Mouse (Mus musculus) limb, embryonic 10.5 days (tissue): ENCODE measurements around the gene Rbp3. TPM values are rescaled to one million over a fixed set of nuclear protein-coding genes. Genes with fewer than 3 reads are reported as not detected.
A peak's percentile ranks its signal among the peaks of the same experiment; 100 is the strongest.

ENCODE experiments used
- DNase-seq: peaks from one replicate; pipeline ENCODE4 v3.0.0-alpha.2; 2017; ENCODE audit warnings: low spot score
- H3K27ac ChIP-seq: fragments of 300-500 bp; sonication (generic); 2 replicates; pipeline ENCODE4 v1.5.1; 2016; ENCODE audit warnings: mild to moderate bottlenecking
- H3K27me3 ChIP-seq: fragments of 300-500 bp; sonication (generic); 2 replicates; pipeline ENCODE4 v1.6.1; 2016; ENCODE audit warnings: low read depth, mild to moderate bottlenecking; ENCODE audit not compliant: poor library complexity, severe bottlenecking
- H3K36me3 ChIP-seq: fragments of 300-500 bp; sonication (generic); 2 replicates; pipeline ENCODE4 v1.6.1; 2016; ENCODE audit warnings: mild to moderate bottlenecking, moderate library complexity
- H3K4me1 ChIP-seq: fragments of 300-500 bp; sonication (generic); 2 replicates; pipeline ENCODE4 v1.6.1; 2016
- H3K4me3 ChIP-seq: fragments of 300-500 bp; sonication (generic); 2 replicates; pipeline ENCODE4 v1.5.1; 2016; ENCODE audit warnings: mild to moderate bottlenecking, moderate library complexity
- H3K9me3 ChIP-seq: fragments of 300-500 bp; sonication (generic); replicated peaks from 2 replicates; pipeline ENCODE4 v1.6.1; 2016; ENCODE audit warnings: mild to moderate bottlenecking
- WGBS: fragments of 180-500 bp; shearing (Covaris S2); methylation state at CpG from one replicate; pipeline ENCODE4 v1.1.7; 2016; 5-methylcytosine and 5-hydroxymethylcytosine counted together
- polyA plus RNA-seq: library from polyadenylated mRNA; unstranded; fragments of >200 nt; fragmentation: Nextera tagmentation; extraction: Ambion mirVana; gene quantifications from 2 replicates; pipeline ENCODE4 v1.2.1, GENCODE M21; 2016

Rbp3 gene
- polyA plus RNA-seq, result not detected in 2 replicates

DNA sequence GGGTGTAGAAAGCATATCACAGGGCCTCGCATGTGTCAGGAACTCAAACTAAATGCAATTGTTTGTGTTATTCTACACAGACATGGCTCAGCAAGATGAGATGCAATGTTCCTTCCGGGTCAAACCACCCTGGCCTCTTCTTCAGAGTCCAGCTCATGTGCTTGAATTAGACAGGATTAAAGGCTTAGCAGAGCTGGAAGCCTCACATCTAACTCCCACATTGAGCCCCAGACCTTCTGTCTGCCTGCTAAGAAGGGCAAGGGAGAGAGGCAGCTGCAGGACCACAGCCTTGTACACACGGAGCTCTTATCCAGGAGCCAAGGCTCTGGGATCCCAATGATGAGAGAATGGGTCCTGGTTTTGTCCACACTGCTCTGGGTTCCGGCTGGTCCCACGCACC lies at the start of gene Rbp3:
Rbp3 (plus strand) TSS at position 243 of the 400 bp plus-strand sequence.
- no peak within 1 kb of the TSS for H3K27ac ChIP-seq
- H3K4me3 ChIP-seq, result no peak within 1 kb of the TSS
- no peaks in the 10 kb centered on the region for H3K36me3 ChIP-seq
- 0 out of 2 replicates have a peak, but pooled peaks cover 2% of the 10 kb centered on the region for H3K27me3 ChIP-seq
- WGBS, result 91% methylated on average over 5 of the region's 5 CpGs
- H3K9me3 ChIP-seq, result no peaks in the 10 kb centered on the region
- no peak for DNase-seq
- H3K4me1 ChIP-seq, result no peaks in the 10 kb centered on the region

DNA sequence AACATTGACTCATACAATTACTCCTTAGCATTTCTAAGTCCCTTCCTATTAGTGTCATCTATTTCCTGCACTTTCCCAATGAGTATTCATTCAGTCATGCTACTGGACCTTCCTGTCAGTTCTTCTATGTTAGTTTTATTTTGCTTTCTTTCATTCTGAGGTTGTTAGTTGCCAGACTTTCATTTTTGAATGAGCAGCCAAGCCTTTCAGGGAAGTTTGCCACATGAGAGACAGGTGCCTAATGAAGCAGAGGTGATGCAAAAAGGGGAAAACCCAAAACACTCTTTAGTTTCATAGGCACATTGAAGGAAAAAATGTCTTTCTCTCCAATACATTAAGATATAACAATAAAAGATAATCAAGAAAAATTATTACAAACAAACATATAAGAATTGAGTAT lies 49.0 kb upstream of the Rbp3 start:
- no peak overlapping the region for H3K4me3 ChIP-seq
- DNase-seq, result no peak
- H3K36me3 ChIP-seq, result no peaks in the 10 kb centered on the region
- no peak overlapping the region for H3K27ac ChIP-seq
- no peaks in the 10 kb centered on the region for H3K9me3 ChIP-seq
- H3K4me1 ChIP-seq, result peaks cover 10% of the 10 kb centered on the region
- H3K27me3 ChIP-seq, result peaks cover 8% of the 10 kb centered on the region; the same call in 1 of the 2 replicates

GRCm38 (mm10) chr14:33913727-33914126 lies 40.1 kb upstream of the Rbp3 start:
- no peak overlapping the region for H3K27ac ChIP-seq
- WGBS, result 28% methylated on average over 3 of the region's 3 CpGs

GRCm38 (mm10) chr14:33914206-33914605 lies 39.6 kb upstream of the Rbp3 start:
- Histone ChIP-seq H3K4me1 (peaks cover 10% of the 10 kb centered on the region), H3K36me3 (no peaks in the 10 kb centered on the region), H3K9me3 (no peaks in the 10 kb centered on the region), H3K27me3 (peaks cover 21% of the 10 kb centered on the region), H3K4me3 (no peak overlapping the region), H3K27ac (no peak overlapping the region)
- no peak for DNase-seq
- WGBS, result 86% methylated on average over 9 of the region's 9 CpGs

More at GRCm38 (mm10) chr14:33913727-33914126, 40.1 kb upstream of the Rbp3 start:
- Histone ChIP-seq H3K4me1 (peaks cover 5% of the 10 kb centered on the region), H3K4me3 (no peak overlapping the region), H3K36me3 (no peaks in the 10 kb centered on the region), H3K27me3 (peaks cover 19% of the 10 kb centered on the region), H3K9me3 (no peaks in the 10 kb centered on the region)
- peak; percentile 51 for DNase-seq

DNA sequence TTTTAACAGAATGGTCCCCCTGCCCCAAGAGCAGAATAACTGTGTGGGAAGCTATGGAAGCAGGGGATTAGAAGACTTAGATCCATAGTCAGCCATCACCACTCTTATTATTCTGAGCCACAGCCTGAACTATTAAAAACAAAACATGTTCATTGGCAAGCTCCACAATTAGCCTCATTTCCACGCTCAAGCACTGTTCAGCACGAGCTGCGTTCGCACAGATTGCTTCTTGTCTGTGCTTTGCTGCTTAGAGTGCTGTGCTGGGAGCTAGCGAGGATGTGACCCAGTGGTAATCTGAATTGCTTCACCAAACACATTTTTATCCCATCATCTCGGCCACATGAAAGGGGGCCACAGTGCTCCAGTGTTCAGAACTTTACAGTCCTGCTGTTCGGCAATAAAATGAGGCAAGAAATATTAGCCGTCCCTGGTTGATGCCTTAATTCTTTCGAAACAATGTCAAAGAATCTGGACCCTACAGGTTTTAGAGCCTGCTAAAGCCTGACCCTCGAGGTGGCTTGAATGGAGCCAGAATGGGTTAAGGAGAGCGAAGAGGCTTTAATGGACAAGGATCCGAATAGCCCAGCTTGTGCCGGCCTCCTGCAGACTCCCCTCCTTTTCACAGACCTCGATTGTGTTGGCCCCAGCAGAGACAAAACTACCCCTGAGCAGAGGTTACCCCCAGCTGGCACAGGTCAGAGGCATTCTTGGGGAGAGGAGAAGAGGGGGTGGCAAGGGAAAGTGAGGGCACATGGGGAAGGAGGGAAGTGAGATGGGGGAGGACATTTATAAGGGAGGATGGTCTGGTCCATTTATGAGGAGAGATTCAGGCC lies 32.9 kb upstream of the Rbp3 start:
- Histone ChIP-seq H3K36me3 (no peaks in the 10 kb centered on the region), H3K27me3 (peaks cover 81% of the 10 kb centered on the region), H3K4me1 (peaks cover 63% of the 10 kb centered on the region), H3K9me3 (no peaks in the 10 kb centered on the region), H3K4me3 (no peak overlapping the region), H3K27ac (no peak overlapping the region)
- DNase-seq, result no peak
- 37% methylated on average over 14 of the region's 14 CpGs for WGBS

GRCm38 (mm10) chr14:33922771-33923167 lies 31.0 kb upstream of the Rbp3 start:
- peak overlapping the region; percentile 69 for H3K4me3 ChIP-seq
- no peak overlapping the region; the same call in 1 of the 2 replicates for H3K27ac ChIP-seq
- peaks cover 63% of the 10 kb centered on the region for H3K4me1 ChIP-seq
- no peaks in the 10 kb centered on the region for H3K36me3 ChIP-seq
- DNase-seq, result no peak
- 14% methylated on average over 8 of the region's 8 CpGs for WGBS
- no peaks in the 10 kb centered on the region for H3K9me3 ChIP-seq
- peaks cover 85% of the 10 kb centered on the region for H3K27me3 ChIP-seq

DNA sequence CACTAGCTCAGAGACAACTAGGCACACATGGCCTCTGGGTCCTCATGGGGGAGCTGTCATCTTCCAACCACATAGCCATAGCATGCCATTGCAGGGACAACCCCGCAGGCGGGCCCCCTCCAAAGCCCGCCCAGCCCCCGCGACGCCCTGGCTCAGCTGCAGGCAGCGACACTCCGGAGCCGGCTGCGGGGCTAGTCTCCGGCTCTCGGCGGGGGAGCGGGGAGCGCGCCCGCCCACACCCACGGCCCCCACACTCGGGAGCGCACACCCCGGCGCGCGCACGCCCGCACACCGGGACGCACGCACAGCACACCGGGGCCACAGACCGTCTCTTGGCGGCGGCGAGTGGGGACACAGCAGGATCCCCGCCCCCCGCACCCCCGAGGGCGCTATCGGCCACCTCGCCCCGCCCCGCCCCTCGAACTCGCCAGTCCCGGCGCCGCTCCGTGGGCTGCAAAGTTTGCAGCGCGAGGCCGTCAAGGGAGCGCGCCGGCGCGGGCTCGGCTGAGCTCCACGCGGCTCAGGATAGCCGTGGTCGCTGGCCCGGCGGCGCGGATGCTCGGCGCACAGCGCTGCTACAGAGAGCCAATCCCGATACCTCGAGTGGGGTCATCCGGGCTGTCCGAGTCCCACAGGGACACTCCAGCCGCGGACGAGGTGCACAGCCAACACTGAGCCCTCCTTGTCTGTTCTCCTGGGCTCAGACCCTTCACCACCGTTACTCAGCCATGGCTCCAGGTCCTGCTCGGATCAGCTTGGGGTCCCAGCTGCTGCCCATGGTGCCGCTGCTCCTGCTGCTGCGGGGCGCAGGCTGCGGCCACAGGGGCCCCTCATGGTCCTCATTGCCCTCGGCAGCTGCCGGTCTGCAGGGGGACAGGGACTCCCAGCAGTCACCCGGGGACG lies 30.4 kb upstream of the Rbp3 start, which contains the start of gene Gdf10:
Gdf10 (plus strand) TSS at position 420 of the 903 bp plus-strand sequence.
- peak; percentile 67 for DNase-seq
- H3K9me3 ChIP-seq, result no peaks in the 10 kb centered on the region
- under 1% methylated on average over 85 of the region's 85 CpGs for WGBS
- peaks cover 63% of the 10 kb centered on the region for H3K4me1 ChIP-seq
- H3K27me3 ChIP-seq, result peaks cover 88% of the 10 kb centered on the region
- H3K36me3 ChIP-seq, result no peaks in the 10 kb centered on the region
- H3K4me3 ChIP-seq, result peak within 1 kb of the TSS; percentile 69
- H3K27ac ChIP-seq, result peak within 1 kb of the TSS; percentile 82

DNA sequence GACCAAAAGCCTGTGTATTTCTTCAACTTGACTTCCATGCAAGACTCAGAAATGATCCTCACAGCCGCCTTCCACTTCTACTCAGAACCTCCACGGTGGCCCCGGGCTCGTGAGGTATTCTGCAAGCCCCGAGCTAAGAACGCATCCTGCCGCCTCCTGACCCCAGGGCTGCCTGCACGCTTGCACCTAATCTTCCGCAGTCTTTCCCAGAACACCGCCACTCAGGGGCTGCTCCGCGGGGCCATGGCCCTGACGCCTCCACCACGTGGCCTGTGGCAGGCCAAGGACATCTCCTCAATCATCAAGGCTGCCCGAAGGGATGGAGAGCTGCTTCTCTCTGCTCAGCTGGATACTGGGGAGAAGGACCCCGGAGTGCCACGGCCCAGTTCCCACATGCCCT lies 21.9 kb upstream of the Rbp3 start:
- Histone ChIP-seq H3K4me3 (no peak overlapping the region), H3K27me3 (peaks cover 72% of the 10 kb centered on the region), H3K36me3 (no peaks in the 10 kb centered on the region), H3K4me1 (peaks cover 8% of the 10 kb centered on the region), H3K27ac (no peak overlapping the region), H3K9me3 (no peaks in the 10 kb centered on the region)
- WGBS, result 39% methylated on average over 17 of the region's 17 CpGs
- DNase-seq, result no peak

- no peaks in the 10 kb centered on the region for H3K36me3 ChIP-seq
- H3K4me1 ChIP-seq, result peaks cover 8% of the 10 kb centered on the region
- DNase-seq, result peak; percentile 82
- H3K27ac ChIP-seq, result no peak overlapping the region
- H3K27me3 ChIP-seq, result peaks cover 62% of the 10 kb centered on the region
- no peak overlapping the region for H3K4me3 ChIP-seq
- WGBS, result 71% methylated on average over 10 of the region's 10 CpGs
- no peaks in the 10 kb centered on the region for H3K9me3 ChIP-seq
These were observed 20.7 kb upstream of the Rbp3 start for GRCm38 (mm10) chr14:33932935-33933703.

DNA sequence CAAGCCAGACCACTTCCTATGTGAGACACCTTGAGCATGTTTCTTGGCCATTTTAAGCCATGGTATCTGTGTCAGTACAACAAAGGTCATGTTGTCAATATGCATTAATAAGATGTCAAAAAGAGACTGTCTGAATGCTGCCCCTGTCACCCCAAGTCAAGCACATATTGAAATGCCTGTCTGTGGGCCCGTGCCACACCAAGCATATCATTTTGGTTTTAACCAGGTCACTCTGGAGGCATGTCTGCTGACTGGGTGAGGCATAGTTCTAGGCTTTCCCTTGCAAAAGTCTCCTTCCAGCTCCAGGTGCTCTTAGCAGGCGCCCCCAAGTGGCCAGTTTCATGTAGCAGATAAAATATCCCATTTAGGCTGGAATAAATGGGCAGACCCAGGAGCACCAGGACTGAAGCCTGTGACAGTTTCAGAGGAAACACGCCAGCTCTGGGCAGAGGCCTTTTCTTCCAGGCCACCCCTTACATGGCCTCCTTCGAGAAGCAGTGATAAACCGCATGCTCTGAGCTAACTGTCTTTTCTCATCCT lies 20.0 kb upstream of the Rbp3 start:
- peaks cover 55% of the 10 kb centered on the region for H3K27me3 ChIP-seq
- no peak overlapping the region for H3K4me3 ChIP-seq
- no peaks in the 10 kb centered on the region for H3K9me3 ChIP-seq
- peak; percentile 76 for DNase-seq
- WGBS, result 46% methylated on average over 5 of the region's 5 CpGs
- H3K27ac ChIP-seq, result no peak overlapping the region
- H3K36me3 ChIP-seq, result no peaks in the 10 kb centered on the region
- H3K4me1 ChIP-seq, result peaks cover 8% of the 10 kb centered on the region

DNA sequence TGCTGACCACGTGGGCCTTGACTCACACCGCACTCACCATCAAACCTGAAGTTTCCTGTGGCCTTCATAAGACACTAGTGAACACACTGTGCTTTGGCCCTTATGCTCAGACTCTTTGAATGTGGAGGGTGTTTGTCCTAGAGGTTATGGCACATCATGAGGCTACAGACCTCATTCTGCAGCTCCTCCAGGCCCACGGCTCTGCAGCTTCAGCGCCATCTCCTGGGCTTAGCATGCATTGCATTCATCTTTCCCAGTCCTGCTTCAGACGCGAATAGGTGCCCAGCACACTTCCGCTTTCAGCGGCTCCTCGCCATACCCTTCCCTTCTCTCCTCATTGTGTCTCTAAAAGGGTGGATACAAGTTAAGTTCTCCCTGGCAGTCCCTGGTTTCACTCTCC lies 14.7 kb upstream of the Rbp3 start:
- WGBS, result 27% methylated on average over 9 of the region's 9 CpGs
- Histone ChIP-seq H3K27me3 (peaks cover 27% of the 10 kb centered on the region), H3K9me3 (no peaks in the 10 kb centered on the region), H3K27ac (0 out of 2 replicates have a peak overlapping the region, but pooled peaks have one; percentile 14), H3K4me1 (peaks cover 5% of the 10 kb centered on the region; the same call in 1 of the 2 replicates), H3K4me3 (peak overlapping the region; percentile 33; the same call in 1 of the 2 replicates), H3K36me3 (no peaks in the 10 kb centered on the region)
- peak; percentile 87 for DNase-seq

- H3K27me3 ChIP-seq, result peaks cover 23% of the 10 kb centered on the region
These were observed 13.1 kb upstream of the Rbp3 start, which contains the start of gene Gdf2 for GRCm38 (mm10) chr14:33940739-33941138. Gene Gdf2 (plus strand): TSS chr14:33941039.

More at GRCm38 (mm10) chr14:33940739-33941138, 13.1 kb upstream of the Rbp3 start, which contains the start of gene Gdf2:
- Histone ChIP-seq H3K36me3 (no peaks in the 10 kb centered on the region), H3K4me1 (peaks cover 5% of the 10 kb centered on the region; the same call in 1 of the 2 replicates), H3K9me3 (no peaks in the 10 kb centered on the region), H3K27ac (no peak within 1 kb of the TSS), H3K4me3 (no peak within 1 kb of the TSS)
- WGBS, result 77% methylated on average over 8 of the region's 8 CpGs
- DNase-seq, result no peak
